Mouse (Mus musculus): ENCODE measurements around the gene Mast4.
A peak's percentile ranks its signal among the peaks of the same experiment; 100 is the strongest.

The Mast4 gene

DNA sequence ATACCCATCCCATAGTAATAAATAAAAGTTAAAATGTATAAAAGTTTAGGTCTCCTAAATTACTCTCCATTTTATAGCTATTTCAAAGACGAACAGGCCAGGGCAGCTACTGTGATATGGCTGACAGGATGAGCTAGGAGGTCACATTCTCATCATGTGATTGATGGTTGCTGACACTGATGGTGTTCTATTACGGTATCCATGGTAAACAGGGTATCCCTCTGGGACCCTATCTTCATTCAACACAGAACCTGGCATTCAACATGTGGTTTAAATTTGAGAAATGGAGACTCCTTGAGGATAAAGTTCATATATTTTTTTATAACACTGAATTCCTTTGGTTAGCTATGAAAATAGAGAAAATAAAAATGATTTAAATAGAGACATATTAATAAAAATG, 471.3 kb downstream of the Mast4 start:
- DNase-seq (ENCODE audit: low spot score): no peak

DNA sequence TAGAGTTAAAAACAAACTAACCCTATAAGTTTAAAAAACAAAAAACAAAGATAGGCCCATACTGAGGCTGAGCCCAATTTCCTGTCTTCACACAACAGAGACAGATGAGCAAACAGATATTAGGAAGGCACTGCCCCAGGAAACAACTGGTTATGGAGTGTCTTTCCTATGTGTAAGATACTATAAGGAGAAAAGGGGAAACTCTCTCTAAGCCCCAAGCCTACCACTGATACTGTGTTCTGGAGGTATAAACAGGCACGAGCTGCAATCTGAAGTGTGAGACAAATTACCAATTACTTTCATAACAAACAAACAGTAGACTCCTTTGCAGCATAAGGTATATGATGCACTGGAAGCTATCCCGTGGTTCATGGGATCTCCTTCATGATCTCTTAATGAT, 471.9 kb downstream of the Mast4 start:
- no peak for DNase-seq (ENCODE audit: low spot score)

DNA sequence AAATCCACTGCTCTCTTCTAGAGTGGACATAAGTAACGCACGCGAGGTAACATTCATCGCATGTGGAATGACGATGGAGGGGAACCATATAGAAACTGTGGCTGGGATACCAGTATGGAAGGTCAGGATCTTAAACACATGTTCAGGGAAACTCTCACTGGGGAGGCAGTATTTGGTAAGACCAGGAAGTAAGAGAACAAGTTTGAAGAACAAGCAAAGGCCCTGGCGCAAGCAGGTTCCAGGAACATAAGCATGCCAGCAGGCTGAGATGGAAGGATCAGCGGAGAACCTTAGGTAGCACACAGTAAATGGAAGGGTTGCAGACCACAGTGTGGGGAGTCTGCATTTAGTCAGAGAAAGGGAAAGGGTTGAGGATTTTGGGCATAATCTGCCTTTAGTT, 473.6 kb downstream of the Mast4 start:
- no peak for DNase-seq (ENCODE audit: low spot score)

DNA sequence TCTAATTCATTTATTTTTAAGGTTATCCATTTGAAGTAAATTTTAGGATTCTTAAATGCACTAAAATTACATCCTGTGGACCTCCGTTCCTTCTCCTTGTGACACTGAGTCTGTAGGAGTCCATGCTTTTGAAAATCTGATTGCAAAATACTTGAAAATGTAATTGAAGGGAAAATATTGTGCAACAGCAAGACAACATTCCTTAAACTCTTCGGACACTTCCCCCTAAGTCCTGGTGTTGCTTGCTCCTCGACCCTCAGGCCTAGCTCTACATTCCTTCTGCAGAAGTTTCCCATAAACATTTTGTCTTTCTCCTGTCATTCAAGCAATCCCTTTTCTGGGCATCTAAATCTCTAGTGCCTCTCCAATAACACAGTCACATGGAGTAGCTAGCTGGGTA, 474.2 kb downstream of the Mast4 start:
- DNase-seq (ENCODE audit: low spot score): peak; percentile 45

DNA sequence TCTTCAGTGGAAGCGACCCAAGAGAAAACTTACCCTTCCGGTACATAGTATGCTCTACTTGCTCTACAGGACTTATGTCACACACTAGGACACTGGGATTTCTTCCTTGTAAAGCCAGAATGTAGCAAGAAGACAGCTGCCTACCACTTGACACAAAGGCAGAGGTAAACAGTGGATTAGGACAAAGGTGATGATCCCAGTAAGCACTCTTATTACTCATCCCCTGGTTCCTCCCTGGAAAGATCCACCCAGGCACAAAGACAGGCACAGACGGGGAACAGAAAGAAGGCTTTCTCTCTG, 476.8 kb downstream of the Mast4 start:
- no peak for DNase-seq (ENCODE audit: low spot score)

DNA sequence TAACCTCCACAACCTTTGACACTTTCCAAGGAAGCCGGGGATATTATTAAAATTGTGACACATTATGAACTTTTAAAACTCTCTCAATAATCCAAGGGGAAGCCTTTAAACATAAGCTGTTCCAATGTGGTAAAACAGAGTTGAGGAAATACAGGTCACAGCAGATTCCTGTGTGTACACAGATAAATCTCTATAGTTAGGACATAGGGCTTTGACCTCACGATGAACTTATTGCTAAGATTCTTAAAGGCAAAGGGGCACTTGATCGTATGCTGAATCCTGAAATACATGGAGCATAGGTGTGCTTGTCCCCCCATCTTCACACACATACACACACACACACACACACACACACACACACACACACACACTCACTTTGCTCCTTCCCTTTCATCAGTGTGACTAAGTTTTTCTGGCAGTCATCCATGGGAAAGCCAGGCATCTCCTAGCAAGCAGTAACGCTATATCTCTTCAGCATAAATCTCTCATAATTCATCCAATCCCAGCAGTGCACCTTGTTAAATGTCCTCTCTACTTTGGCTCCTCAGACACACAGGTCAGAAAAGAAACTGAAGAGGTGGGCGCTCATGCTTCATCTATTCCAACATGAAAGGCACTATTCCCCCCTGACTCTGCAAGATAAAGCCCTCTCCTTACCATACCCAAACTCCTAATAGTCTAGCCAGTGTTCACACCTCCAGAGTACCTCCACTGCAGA, 477.3 kb downstream of the Mast4 start:
- DNase-seq (ENCODE audit: low spot score): no peak

DNA sequence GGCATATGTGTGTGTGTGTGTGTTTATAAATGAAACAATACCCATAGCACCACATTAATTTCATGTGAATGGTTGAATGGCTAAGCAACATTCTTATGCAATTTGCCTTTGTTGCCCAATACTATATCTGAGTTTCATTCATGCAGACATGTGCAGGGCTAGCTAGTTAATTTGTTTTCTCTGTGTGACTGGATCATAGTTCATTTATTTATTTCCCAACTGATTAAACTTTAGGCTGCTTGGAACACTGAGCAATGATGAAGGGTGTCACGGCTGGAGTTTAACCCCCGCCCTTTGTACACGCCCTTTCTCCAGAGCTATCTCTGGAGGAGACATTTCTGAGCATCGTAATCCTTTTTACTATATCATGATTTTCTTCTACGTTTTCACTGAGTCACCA, 481.4 kb downstream of the Mast4 start:
- no peak for DNase-seq (ENCODE audit: low spot score)

DNA sequence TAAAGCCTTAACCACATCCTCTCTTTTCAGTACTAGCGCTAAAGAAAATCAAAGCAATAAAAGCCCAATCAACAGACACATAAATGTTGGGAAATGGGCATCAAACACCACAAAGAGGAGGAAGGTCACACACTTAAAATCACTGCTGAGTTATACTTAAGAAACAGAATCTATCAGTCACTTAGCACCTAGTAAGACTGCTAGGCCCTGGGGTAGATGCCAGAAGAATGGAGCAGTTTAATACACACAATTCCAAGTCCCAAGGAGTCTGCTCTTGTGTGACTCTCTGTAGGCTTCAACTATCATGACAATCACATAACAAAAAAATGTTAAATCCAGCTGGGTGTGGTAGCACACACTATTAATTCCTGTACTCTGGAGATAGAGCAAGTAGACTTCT, 483.0 kb downstream of the Mast4 start:
- DNase-seq (ENCODE audit: low spot score): no peak

DNA sequence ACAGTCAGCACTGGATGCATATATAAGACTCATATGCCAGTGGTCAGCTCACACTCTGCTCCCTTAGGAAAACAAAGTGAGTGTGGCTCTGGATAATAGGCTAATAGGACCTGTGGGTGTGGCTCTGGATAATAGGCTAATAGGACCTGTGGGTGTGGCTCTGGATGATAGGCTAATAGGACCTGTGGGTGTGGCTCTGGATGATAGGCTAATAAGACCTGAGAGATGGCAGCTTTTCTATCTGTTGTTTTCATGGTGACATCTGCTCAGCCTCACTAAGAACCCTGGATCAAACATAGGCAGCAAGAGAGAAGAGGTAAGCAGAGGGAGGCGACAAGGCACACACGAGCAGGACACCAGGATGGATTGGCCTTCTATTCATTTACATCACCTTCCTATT, 483.7 kb downstream of the Mast4 start:
- no peak for DNase-seq (ENCODE audit: low spot score)

DNA sequence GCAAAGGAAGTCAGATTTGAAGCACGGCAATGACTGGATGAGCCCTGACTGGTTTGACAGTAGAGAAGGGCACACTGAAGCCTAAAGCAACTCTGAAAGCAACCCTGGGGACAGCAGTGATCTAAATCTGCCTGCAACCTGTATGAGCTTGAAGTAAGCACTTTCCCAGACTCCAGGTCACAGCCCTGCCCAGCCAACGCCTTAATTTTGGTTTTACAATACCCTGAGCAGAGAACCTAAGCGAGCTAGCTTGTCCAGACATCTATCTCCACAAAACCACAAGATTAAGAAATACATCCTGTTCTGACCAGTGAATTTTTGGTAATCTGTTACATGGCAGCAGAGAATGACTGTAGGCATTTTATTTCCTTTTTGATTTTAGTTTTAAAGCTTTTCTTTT, 485.2 kb downstream of the Mast4 start:
- no peak for DNase-seq (ENCODE audit: low spot score)

DNA sequence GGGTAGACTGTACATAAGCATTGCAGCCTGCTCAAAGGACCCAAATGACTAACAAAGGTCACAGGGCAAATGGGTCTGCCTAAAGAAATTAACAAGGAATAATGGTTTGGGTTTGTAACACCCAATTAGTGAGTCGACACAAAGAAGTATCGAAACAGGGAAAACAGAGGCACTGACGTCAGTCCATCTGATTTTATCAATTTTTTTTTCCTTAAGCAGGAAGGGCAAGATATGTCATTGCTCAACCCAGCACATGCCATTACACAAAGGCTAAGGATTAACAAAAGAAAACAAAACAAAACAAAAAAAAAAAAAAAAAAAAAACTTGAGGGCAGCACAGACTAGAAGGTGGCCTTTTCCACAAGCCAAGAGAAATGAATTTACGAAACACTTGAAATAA, 487.8 kb downstream of the Mast4 start:
- DNase-seq (ENCODE audit: low spot score): no peak

DNA sequence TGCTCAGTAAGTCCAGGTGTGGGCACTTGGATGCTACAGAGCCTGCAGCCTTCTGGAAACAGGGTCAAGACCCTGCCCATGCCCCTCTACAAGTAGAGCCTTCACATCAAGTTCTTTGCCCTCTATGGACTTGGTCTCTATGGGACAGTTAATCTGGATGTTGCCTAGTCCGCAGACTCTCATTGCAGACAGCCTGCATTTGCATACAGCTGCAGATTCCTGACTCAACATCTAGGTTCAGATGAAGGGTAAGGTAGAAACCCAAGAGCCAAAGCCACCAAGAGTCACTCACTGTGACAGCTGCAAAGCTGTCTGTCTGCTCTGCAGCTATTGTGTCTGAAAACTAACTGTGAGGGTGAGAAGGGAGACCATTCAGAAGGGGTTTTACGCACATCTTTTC, 491.6 kb downstream of the Mast4 start:
- no peak for DNase-seq (ENCODE audit: low spot score)

DNA sequence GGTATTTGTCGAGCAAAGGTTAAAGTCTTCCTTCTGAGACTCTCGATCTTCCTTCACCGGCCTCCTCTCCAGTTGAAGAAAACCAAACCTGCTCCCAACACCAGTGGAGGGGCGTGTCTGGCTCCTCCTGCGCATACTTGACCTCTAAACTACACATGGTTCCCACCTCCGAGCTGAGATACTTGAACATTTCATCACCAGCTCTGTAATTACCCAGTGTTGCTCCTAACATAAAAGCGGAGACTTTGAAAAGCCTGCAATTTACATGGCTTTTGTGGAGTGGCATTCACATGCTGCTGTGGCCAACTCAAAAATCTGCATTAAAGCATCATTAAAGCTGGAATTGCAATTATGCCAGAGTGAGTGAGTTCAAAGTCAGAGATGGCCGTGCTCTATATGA, 492.1 kb downstream of the Mast4 start:
- peak; percentile 62 for DNase-seq (ENCODE audit: low spot score)

DNA sequence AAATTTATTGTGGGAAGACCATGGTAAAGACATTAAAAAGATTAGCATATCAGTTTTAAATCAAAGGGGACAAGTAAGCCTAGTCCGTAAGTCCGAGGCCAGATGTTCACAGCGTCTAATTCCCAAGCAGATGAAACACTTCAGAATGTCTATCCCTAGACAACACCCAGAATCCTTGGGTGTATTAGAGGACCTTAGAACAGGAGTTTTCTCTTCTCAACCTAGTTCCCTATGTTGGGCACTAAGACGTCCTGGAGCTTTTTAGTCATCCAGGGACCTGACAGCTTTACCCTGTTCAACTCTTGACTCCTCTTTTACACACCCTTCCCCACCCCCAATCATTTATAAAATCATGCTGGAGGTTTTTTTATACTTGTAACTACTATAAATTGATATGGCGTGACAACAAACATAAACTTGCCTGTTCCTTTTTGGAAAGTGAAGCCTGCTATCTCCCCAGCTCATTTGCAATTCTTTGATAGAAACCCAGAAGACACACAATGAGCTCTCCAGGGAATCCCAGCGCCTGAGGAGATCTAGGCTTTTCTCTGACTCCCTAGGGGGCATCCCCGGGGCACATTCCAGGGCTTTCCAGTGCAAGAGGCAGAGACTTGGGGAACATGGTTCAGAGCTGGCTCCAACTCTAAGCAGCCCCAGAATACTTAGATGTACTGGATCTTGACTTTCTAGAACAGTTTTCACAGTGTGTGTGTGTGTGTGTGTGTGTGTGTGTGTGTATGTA, 494.4 kb downstream of the Mast4 start:
- DNase-seq (ENCODE audit: low spot score): no peak

DNA sequence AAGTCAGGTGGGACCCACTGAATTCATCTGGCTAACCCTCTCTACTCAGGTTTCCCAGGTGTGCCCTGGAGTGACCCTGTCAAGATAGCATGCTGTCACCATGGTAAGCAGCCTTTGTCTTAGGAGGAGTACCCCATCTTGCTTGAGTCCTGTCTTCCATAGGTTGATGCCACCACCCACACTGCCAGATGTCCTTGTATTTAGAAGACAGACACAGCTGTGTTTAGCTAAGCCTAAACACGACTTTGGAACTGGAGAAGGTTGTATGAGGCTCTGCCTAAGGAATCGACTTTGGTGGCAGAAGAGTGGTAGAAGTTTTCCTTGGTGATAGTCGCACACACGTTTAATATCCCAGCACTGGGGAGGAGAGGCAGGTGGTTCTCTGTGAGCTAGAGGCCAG, 496.9 kb downstream of the Mast4 start:
- no peak for DNase-seq (ENCODE audit: low spot score)

DNA sequence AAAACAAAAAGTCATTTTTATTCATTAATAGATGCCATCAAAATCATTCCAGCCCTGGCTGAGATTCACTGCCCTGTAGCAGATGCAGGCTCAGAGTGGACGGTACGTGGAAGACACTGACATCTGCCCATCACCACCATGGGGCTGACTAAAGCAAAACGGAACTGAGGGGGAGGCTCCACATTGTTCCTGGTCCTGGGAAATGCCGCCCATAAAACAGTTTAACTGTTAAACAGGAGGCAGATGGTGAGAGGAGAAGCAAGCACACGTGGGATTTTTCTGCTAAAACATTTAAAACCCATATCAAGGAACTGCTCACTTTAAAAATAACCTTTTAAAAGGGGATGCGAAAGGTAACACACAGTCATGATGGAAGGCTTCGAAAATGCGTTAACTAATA, 499.0 kb downstream of the Mast4 start:
- DNase-seq (ENCODE audit: low spot score): no peak

DNA sequence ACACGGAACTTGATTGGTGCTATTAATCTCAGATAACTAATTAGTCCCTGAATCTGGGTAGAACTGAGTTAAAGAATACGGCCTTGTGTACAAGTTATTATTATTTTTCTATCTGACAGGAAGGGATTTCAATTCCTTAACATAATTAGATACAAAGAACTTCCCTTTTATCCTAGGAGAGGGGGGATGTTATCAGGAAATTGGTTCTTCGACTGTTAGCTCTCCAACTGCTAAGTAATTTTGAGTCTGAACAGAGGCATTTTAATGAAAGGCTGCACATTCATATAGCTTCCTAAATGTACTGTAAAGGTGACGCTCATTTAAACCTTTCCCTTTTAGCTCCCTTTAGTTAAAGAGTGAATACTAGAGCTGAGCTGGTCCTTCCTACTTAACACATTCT, 516.0 kb downstream of the Mast4 start:
- no peak for DNase-seq (ENCODE audit: low spot score)

DNA sequence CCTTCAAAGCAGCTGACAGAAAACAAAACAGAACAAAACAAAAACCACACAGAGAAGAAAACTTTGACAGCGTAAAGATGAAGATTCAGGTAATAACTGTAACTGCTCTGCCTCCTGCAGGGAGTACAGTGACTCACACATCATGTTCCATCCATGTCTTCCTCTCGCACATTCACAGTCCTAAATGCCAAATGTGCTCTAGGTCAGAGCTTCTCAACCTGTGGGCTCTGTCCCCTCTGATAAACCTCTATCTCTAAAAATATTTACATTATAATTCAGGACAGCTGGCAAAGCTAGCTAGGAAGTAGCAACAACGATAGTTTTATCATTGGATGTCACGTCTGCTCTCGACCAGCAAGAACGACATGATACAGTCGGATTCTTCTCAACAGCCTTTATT, 517.6 kb downstream of the Mast4 start:
- DNase-seq (ENCODE audit: low spot score): no peak

DNA sequence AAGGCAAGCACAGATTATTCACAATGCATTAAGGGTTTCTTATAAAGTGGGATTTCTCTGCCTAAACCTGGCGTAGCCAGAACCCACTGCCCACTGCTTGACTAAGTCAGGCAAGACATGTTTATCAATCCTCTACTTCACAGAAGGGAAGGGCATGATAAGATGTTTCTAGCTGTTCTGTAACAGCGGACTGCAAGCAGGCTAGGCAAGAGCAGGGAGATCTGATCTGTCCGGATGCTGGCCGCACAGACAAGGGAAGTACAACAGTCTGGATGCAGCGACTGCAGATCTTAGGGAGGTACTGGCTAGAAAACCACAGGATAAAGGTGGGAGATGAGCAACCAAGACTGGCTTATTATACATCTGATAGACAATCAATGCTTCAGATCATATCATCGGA, 519.1 kb downstream of the Mast4 start:
- no peak for DNase-seq (ENCODE audit: low spot score)

DNA sequence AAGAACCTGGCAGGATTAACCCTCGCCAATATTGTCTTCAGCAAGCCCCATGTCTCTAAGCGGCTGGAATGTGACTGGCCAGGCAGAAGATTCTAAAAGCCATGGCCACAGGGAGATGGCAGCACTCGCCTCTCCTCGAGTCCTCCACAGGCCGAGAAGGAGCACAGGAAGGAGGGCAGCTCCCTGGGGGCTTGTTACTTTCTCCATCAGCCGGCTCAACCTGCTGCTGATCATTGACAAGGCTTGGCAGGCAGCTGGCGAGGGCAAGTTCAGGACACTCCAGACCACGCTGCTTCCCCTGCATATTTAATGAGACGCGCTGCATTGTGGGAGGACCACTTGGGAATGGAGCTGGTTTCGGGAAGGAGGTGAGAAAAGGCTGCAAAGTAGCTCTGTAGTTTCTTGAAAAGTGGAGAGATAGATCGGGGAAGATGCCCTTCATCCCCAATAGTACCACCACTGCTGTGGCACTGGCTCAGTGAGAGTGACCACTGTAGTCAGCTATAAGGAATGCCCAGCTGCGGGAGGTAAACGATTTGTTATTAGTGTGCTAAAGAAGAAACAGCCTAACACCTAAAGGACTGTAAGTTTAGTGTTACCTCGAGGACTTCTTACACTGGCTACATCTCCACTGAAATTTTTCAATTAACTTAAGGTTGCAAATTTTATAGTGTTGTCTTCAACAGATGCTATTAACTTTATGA, 523.0 kb downstream of the Mast4 start:
- peak; percentile 37 for DNase-seq (ENCODE audit: low spot score)

DNA sequence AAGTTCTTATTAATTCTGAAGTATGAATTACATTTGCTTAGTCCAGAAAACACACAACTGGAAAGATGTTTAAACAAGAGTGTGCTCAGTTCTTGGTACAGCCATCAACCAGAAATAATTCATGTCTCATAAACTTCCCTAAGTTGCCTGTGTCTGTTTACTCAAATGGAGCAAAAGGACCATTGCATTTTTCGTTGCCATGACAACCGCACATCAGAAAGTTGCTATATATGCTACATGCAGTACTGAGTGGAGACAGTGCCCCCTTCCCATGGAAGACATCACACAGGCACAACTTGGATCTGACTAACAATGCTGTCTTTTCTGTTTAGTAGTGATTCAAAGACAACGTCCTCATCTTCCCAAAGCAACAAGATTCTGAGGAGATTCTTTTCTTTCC, 527.6 kb downstream of the Mast4 start:
- DNase-seq (ENCODE audit: low spot score): no peak

DNA sequence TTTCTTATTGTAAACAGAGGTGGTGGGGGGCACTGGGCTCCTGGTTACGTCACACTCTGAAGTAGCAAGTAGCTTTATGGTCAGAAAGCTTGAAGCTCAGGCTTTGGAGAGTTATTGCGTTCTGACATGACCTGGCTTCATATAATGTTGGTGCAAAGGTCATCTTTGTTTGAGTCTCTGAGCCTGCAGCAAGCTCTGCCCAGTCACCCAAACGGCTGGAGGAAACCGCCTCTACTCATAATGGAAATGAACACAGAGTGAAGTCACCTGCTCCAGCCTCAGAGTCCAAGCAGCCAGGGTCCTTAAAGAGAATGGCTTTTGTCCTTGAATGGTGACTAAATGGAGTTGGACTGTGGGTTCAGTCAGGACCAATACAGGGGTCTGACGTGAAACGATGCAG, 529.1 kb downstream of the Mast4 start:
- DNase-seq (ENCODE audit: low spot score): no peak

DNA sequence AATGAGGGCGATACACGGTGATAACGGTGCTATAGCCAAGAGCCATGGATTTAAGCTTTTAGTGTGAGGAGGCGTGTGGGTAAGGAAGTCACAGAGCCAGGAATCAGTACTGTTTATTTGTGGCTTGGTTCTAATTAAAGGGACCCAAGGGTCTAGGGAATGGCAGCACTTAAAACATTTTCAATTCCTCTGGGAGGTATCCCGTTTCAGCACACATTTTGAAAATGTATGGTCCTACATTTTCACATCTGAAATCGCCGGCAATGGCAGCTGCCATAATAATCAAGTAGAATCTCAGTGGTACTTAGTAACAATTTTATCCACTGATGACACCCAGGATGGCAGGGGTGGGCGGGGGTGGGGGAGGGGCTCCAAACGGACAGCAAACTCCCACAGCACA, 531.1 kb downstream of the Mast4 start:
- no peak for DNase-seq (ENCODE audit: low spot score)

DNA sequence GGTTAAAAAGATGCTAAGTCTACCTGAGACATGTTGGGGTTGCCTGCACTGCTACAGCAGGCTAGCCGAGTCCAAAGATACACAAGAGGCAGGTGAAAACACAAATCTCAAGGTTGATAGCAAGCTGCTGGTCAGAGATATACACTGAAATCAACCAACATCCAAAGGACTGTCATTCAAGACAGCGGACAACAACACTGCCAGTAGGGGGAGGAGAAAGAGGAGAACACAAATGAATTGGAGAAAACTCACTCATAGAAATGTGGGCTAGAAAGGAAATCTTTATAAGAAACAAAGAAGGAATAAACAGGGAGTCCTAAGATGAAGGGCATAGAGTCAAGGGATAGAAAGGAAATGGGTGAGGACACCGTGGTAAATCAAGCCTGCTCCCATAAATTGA, 542.1 kb downstream of the Mast4 start:
- DNase-seq (ENCODE audit: low spot score): no peak
